10 mouse cellular contexts compared by ENCODE assay signal in the genomic region with DNA sequence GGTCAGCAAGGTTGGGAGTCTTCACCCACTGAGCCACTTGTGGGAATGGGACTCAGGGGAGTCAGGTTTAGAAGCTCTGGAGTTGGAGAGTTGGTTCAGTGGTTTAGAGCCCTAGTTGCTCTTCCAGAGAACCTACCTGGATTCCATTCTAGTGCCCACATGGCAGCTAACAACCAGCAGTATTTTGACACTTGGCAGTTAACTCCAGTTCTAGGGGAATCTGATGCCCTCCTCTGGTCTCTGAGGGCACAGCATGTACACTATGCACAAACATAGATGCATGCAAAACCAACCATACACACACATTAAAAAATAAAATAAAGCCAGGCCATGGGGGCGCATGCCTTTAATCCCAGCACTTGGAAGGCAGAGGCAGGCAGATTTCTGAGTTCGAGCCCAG. TPM values are rescaled to one million over a fixed set of nuclear protein-coding genes. Genes with fewer than 3 reads are reported as not detected.
DNase-seq lines count a peak whose midpoint lies in the region; ATAC-seq and TF ChIP-seq lines count a peak whose summit lies in the region.
"Had no signal": no experiment of that assay in that cellular context is flagged by ENCODE, and none has a peak within 500 bp of the region (broad histone marks: within the 10 kb centered on the region; RNA-seq: fewer than 3 reads in every experiment).

No protein-coding gene starts in this region.

- H3K36me3 ChIP-seq in forebrain, postnatal 0 days (ENCODE audit: insufficient read depth) = no peaks in the 10 kb centered on the region
- no peaks in the 10 kb centered on the region; the same call in 1 of the 2 replicates for H3K36me3 ChIP-seq in forebrain, embryonic 15.5 days
- no peaks in the 10 kb centered on the region for H3K36me3 ChIP-seq in liver, postnatal 0 days (replicated peaks; ENCODE audit: insufficient read depth, low read length)
- H3K36me3 ChIP-seq in liver, embryonic 12.5 days = 0 out of 2 replicates have a peak, but pooled peaks cover under 1% of the 10 kb centered on the region
- no peaks in the 10 kb centered on the region for H3K36me3 ChIP-seq in small intestine, adult 2 months (ENCODE audit: control insufficient read depth, insufficient read depth, low read length)

- ATAC-seq in forebrain, postnatal 0 days = no peak
- ATAC-seq in forebrain, embryonic 15.5 days (replicated peaks) = no peak
- no peak for ATAC-seq in liver, postnatal 0 days
- no peak for ATAC-seq in liver, embryonic 12.5 days

- WGBS in forebrain, postnatal 0 days = 94% methylated on average over 2 of the region's 2 CpGs
- 86% methylated on average over 2 of the region's 2 CpGs for WGBS in forebrain, embryonic 15.5 days
- 84% methylated on average over 2 of the region's 2 CpGs for WGBS in liver, postnatal 0 days (ENCODE audit: insufficient replicate concordance)
- 79% methylated on average over 2 of the region's 2 CpGs for WGBS in liver, embryonic 12.5 days (ENCODE audit: insufficient replicate concordance)
- 95% methylated on average over 2 of the region's 2 CpGs for WGBS in small intestine, adult 2 months

- no peak overlapping the region for H3K4me2 ChIP-seq in forebrain, postnatal 0 days (ENCODE audit: low read depth)
- H3K4me2 ChIP-seq in forebrain, embryonic 15.5 days (replicated peaks) = no peak overlapping the region
- H3K4me2 ChIP-seq in liver, postnatal 0 days (ENCODE audit: low read depth, low read length) = no peak overlapping the region
- H3K4me2 ChIP-seq in liver, embryonic 12.5 days = no peak overlapping the region
- H3K4me2 ChIP-seq: limb, embryonic 13.5 days had no signal

- no peak overlapping the region for H3K27ac ChIP-seq in forebrain, postnatal 0 days (ENCODE audit: low read depth, low read length)
- H3K27ac ChIP-seq in forebrain, embryonic 15.5 days (replicated peaks) = no peak overlapping the region
- no peak overlapping the region for H3K27ac ChIP-seq in liver, postnatal 0 days (ENCODE audit: low read depth)
- no peak overlapping the region for H3K27ac ChIP-seq in liver, embryonic 12.5 days
- no peak overlapping the region for H3K27ac ChIP-seq in small intestine, adult 2 months (ENCODE audit: insufficient read depth, low read depth, low read length)
- H3K27ac ChIP-seq: limb, embryonic 13.5 days had no signal

- H3K9me3 ChIP-seq in forebrain, postnatal 0 days (ENCODE audit: low read length) = no peaks in the 10 kb centered on the region
- no peaks in the 10 kb centered on the region for H3K9me3 ChIP-seq in forebrain, embryonic 15.5 days
- no peaks in the 10 kb centered on the region for H3K9me3 ChIP-seq in liver, postnatal 0 days (ENCODE audit: low read length)
- no peaks in the 10 kb centered on the region for H3K9me3 ChIP-seq in liver, embryonic 12.5 days (replicated peaks)
- H3K9me3 ChIP-seq: limb, embryonic 13.5 days had no signal

- H3K9ac ChIP-seq in forebrain, postnatal 0 days = no peak overlapping the region
- H3K9ac ChIP-seq in forebrain, embryonic 15.5 days (replicated peaks) = no peak overlapping the region
- no peak overlapping the region for H3K9ac ChIP-seq in liver, postnatal 0 days (replicated peaks)
- no peak overlapping the region for H3K9ac ChIP-seq in liver, embryonic 12.5 days
- H3K9ac ChIP-seq: limb, embryonic 13.5 days had no signal

- H3K27me3 ChIP-seq in forebrain, postnatal 0 days (ENCODE audit: insufficient read depth, low read length) = no peaks in the 10 kb centered on the region
- H3K27me3 ChIP-seq in forebrain, embryonic 15.5 days = no peaks in the 10 kb centered on the region
- H3K27me3 ChIP-seq in liver, postnatal 0 days (ENCODE audit: insufficient read depth, low read length) = no peaks in the 10 kb centered on the region
- peaks cover 5% of the 10 kb centered on the region; the same call in 1 of the 2 replicates for H3K27me3 ChIP-seq in liver, embryonic 12.5 days (replicated peaks)
- H3K27me3 ChIP-seq in small intestine, adult 2 months (ENCODE audit: control insufficient read depth, insufficient read depth, low read length) = no peaks in the 10 kb centered on the region
- H3K27me3 ChIP-seq: limb, embryonic 13.5 days had no signal

- H3K4me3 ChIP-seq in forebrain, postnatal 0 days (ENCODE audit: low read depth, low read length) = no peak overlapping the region
- H3K4me3 ChIP-seq in forebrain, embryonic 15.5 days = no peak overlapping the region
- H3K4me3 ChIP-seq in liver, postnatal 0 days (ENCODE audit: low read depth, low read length) = no peak overlapping the region
- no peak overlapping the region for H3K4me3 ChIP-seq in liver, embryonic 12.5 days
- no peak overlapping the region for H3K4me3 ChIP-seq in small intestine, adult 2 months (ENCODE audit: low read depth, low read length)
- H3K4me3 ChIP-seq: limb, embryonic 13.5 days had no signal

- peak; percentile 41 for TF ChIP-seq CTCF in forebrain, postnatal 0 days (IDR thresholded peaks at IDR 0.05; ENCODE audit: low read depth)
- peak; percentile 56 for TF ChIP-seq CTCF in liver, postnatal 0 days (IDR thresholded peaks at IDR 0.05; ENCODE audit: low read depth)
- peak; percentile 18; the same call in 1 of the 2 replicates for TF ChIP-seq CTCF in small intestine, adult 2 months (IDR thresholded peaks at IDR 0.05; ENCODE audit: extremely low read depth, insufficient read length, insufficient replicate concordance, low read depth, low read length)

- H3K4me1 ChIP-seq in forebrain, postnatal 0 days (ENCODE audit: insufficient read depth) = no peaks in the 10 kb centered on the region
- H3K4me1 ChIP-seq in forebrain, embryonic 15.5 days = peaks cover 11% of the 10 kb centered on the region
- H3K4me1 ChIP-seq in liver, postnatal 0 days (ENCODE audit: insufficient read depth) = peaks cover 6% of the 10 kb centered on the region
- peaks cover 33% of the 10 kb centered on the region for H3K4me1 ChIP-seq in liver, embryonic 12.5 days
- peaks cover 5% of the 10 kb centered on the region; the same call in 1 of the 2 replicates for H3K4me1 ChIP-seq in small intestine, adult 2 months (ENCODE audit: control insufficient read depth, insufficient read depth, insufficient read length, low read length)

- DNase-seq in forebrain, postnatal 0 days = no peak
- no peak for DNase-seq in liver, postnatal 0 days
- DNase-seq in MN1 (ENCODE audit: low spot score) = peak; percentile 57
- no peak for DNase-seq in spleen, postnatal 14 days (ENCODE audit: low spot score in 2 of 2)
- DNase-seq in embryo, embryonic 9.5 days (ENCODE audit: extremely low spot score) = no peak
- DNase-seq: cerebellum, adult 8-10 months had no signal

- no peak for TF ChIP-seq POLR2A in small intestine, adult 2 months (IDR thresholded peaks at IDR 0.05; ENCODE audit: low read depth, low read length)

- no peak for TF ChIP-seq EP300 in liver, postnatal 0 days (IDR thresholded peaks at IDR 0.05; ENCODE audit: low read depth)

RNA-seq across cellular contexts. Expression of a gene that starts 8.9 kb away (rescaled TPM):
- total RNA-seq in forebrain, postnatal 0 days (2014; rRNA removed) = 46.9 and 51.1 TPM in 2 replicates
- 40.4 and 41.7 TPM in 2 replicates for polyA plus RNA-seq in forebrain, postnatal 0 days (2015; fragmentation: Nextera tagmentation; extraction: Ambion mirVana)
- polyA plus RNA-seq in forebrain, embryonic 15.5 days (2015; fragmentation: Nextera tagmentation; extraction: Ambion mirVana) = 39.2 and 42.7 TPM in 2 replicates
- 25.8 and 26.3 TPM in 2 replicates for polyA plus RNA-seq in liver, postnatal 0 days (2015; fragmentation: Nextera tagmentation; extraction: Ambion mirVana)
- polyA plus RNA-seq in liver, embryonic 12.5 days (2016; fragmentation: Nextera tagmentation; extraction: Ambion mirVana) = 26.6 and 26.7 TPM in 2 replicates
- polyA plus RNA-seq in small intestine, adult 2 months (2012; rRNA removed) = 37.1 and 70.6 TPM in 2 replicates

RNA-seq across cellular contexts. Expression of a gene that starts 10.9 kb away (rescaled TPM):
- 8.9 and 12.7 TPM in 2 replicates for total RNA-seq in forebrain, postnatal 0 days (2014; rRNA removed)
- 23.8 and 31.8 TPM in 2 replicates for polyA plus RNA-seq in forebrain, postnatal 0 days (2015; fragmentation: Nextera tagmentation; extraction: Ambion mirVana)
- polyA plus RNA-seq in forebrain, embryonic 15.5 days (2015; fragmentation: Nextera tagmentation; extraction: Ambion mirVana) = 22.3 and 24.6 TPM in 2 replicates
- 1.4 and 2.1 TPM in 2 replicates for polyA plus RNA-seq in liver, postnatal 0 days (2015; fragmentation: Nextera tagmentation; extraction: Ambion mirVana)
- polyA plus RNA-seq in liver, embryonic 12.5 days (2016; fragmentation: Nextera tagmentation; extraction: Ambion mirVana) = 5.3 and 6.6 TPM in 2 replicates
- 14.0 and 19.4 TPM in 2 replicates for polyA plus RNA-seq in small intestine, adult 2 months (2012; rRNA removed)

RNA-seq across cellular contexts. Expression of a gene that starts 16.6 kb away (rescaled TPM):
- total RNA-seq in forebrain, postnatal 0 days (2014; rRNA removed) = 44.3 and 63.7 TPM in 2 replicates
- 116 and 124 TPM in 2 replicates for polyA plus RNA-seq in forebrain, postnatal 0 days (2015; fragmentation: Nextera tagmentation; extraction: Ambion mirVana)
- polyA plus RNA-seq in forebrain, embryonic 15.5 days (2015; fragmentation: Nextera tagmentation; extraction: Ambion mirVana) = 116 and 120 TPM in 2 replicates
- 50.1 and 52.2 TPM in 2 replicates for polyA plus RNA-seq in liver, postnatal 0 days (2015; fragmentation: Nextera tagmentation; extraction: Ambion mirVana)
- polyA plus RNA-seq in liver, embryonic 12.5 days (2016; fragmentation: Nextera tagmentation; extraction: Ambion mirVana) = 79.8 and 86.3 TPM in 2 replicates
- polyA plus RNA-seq in small intestine, adult 2 months (2012; rRNA removed) = 57.0 and 96.1 TPM in 2 replicates

RNA-seq across cellular contexts. Expression of a gene that starts 21.1 kb away (rescaled TPM):
- total RNA-seq in forebrain, postnatal 0 days (2014; rRNA removed) = 53.6 and 74.1 TPM in 2 replicates
- polyA plus RNA-seq in forebrain, postnatal 0 days (2015; fragmentation: Nextera tagmentation; extraction: Ambion mirVana) = 31.1 and 42.8 TPM in 2 replicates
- 67.0 and 68.3 TPM in 2 replicates for polyA plus RNA-seq in forebrain, embryonic 15.5 days (2015; fragmentation: Nextera tagmentation; extraction: Ambion mirVana)
- polyA plus RNA-seq in liver, postnatal 0 days (2015; fragmentation: Nextera tagmentation; extraction: Ambion mirVana) = 1.3 and 1.8 TPM in 2 replicates
- polyA plus RNA-seq in liver, embryonic 12.5 days (2016; fragmentation: Nextera tagmentation; extraction: Ambion mirVana) = 1.7 and 3.1 TPM in 2 replicates
- polyA plus RNA-seq in small intestine, adult 2 months (2012; rRNA removed) = 10.5 and 16.0 TPM in 2 replicates

RNA-seq across cellular contexts. Expression of a gene that starts 29.3 kb away (rescaled TPM):
- total RNA-seq in forebrain, postnatal 0 days (2014; rRNA removed) = 35.6 and 43.1 TPM in 2 replicates
- 11.2 and 12.8 TPM in 2 replicates for polyA plus RNA-seq in forebrain, postnatal 0 days (2015; fragmentation: Nextera tagmentation; extraction: Ambion mirVana)
- polyA plus RNA-seq in forebrain, embryonic 15.5 days (2015; fragmentation: Nextera tagmentation; extraction: Ambion mirVana) = 26.5 and 26.9 TPM in 2 replicates
- 5.0 and 5.7 TPM in 2 replicates for polyA plus RNA-seq in liver, postnatal 0 days (2015; fragmentation: Nextera tagmentation; extraction: Ambion mirVana)
- polyA plus RNA-seq in liver, embryonic 12.5 days (2016; fragmentation: Nextera tagmentation; extraction: Ambion mirVana) = 21.1 and 21.2 TPM in 2 replicates
- 20.6 and 27.7 TPM in 2 replicates for polyA plus RNA-seq in small intestine, adult 2 months (2012; rRNA removed)
